Mouse (Mus musculus) heart, postnatal 0 days (tissue): ENCODE measurements at regions not wholly inside any gene's neighbourhood (a gene's known extent, or its start where the extent isn't known, plus 50 kb on each side); places are given as distances from the start of the nearest gene placed in this dataset.

Source experiments
- CTCF ChIP-seq: IDR thresholded peaks from 2 replicates; pipeline ENCODE4 v1.5.1; 2016; ENCODE audit warnings: antibody characterized with exemption, control low read depth, low read depth
- EP300 ChIP-seq: IDR thresholded peaks from 2 replicates; pipeline ENCODE4 v1.6.1; 2016; ENCODE audit warnings: antibody characterized with exemption, low read depth

- TF ChIP-seq CTCF: no peak
- no peak for TF ChIP-seq EP300
These were observed 183.4 kb downstream of the Gm11146 start for GRCm38 (mm10) chr16:77418486-77418885.
